Mouse (Mus musculus): Measurements from ENCODE around the gene Rdh16. TPM values are rescaled to one million over a fixed set of nuclear protein-coding genes. Genes with fewer than 3 reads are reported as not detected.

Gene Rdh16
- polyA plus RNA-seq, 1 experiment from 2014 or later, result 0.06 TPM

Other genes with a start within 250 kb of the Rdh16 start
- 60.2 and 81.2 TPM in 2 replicates for gene Lrp1, start 180.0 kb upstream of the Rdh16 start, polyA plus RNA-seq (2014; fragmentation: Nextera tagmentation; extraction: Ambion mirVana)
- 3.4 and 3.7 TPM in 2 replicates for gene Stat6, start 158.2 kb upstream of the Rdh16 start, polyA plus RNA-seq (2014; fragmentation: Nextera tagmentation; extraction: Ambion mirVana)
- gene Nemp1, start 134.3 kb upstream of the Rdh16 start, polyA plus RNA-seq (2014; fragmentation: Nextera tagmentation; extraction: Ambion mirVana), result 5.8 TPM in 2 replicates
- 1.8 and 1.9 TPM in 2 replicates for gene Nab2, start 132.6 kb upstream of the Rdh16 start, polyA plus RNA-seq (2014; fragmentation: Nextera tagmentation; extraction: Ambion mirVana)
- 0.67 and 1.3 TPM in 2 replicates for gene Myo1a, start 96.0 kb upstream of the Rdh16 start, polyA plus RNA-seq (2014; fragmentation: Nextera tagmentation; extraction: Ambion mirVana)
- gene Tac2, start 76.7 kb upstream of the Rdh16 start, polyA plus RNA-seq (2014; fragmentation: Nextera tagmentation; extraction: Ambion mirVana), result 2.6 and 5.6 TPM in 2 replicates
- gene Zbtb39, start 61.6 kb upstream of the Rdh16 start, polyA plus RNA-seq (2014; fragmentation: Nextera tagmentation; extraction: Ambion mirVana), result 4.5 and 5.0 TPM in 2 replicates
- gene Gpr182, start 49.4 kb upstream of the Rdh16 start, polyA plus RNA-seq (2014; fragmentation: Nextera tagmentation; extraction: Ambion mirVana), result 0.30 and 0.78 TPM in 2 replicates
- gene Rdh1, start 41.4 kb upstream of the Rdh16 start, polyA plus RNA-seq (2014; fragmentation: Nextera tagmentation; extraction: Ambion mirVana), result 0.05 TPM in 1 of 2 replicates, not detected in the other
- gene Rdh16f1, start 41.4 kb upstream of the Rdh16 start, polyA plus RNA-seq (2014; fragmentation: Nextera tagmentation; extraction: Ambion mirVana), result not detected in 2 replicates
- gene Rdh9, start 24.8 kb upstream of the Rdh16 start, polyA plus RNA-seq (2014; fragmentation: Nextera tagmentation; extraction: Ambion mirVana), result 0.08 and 0.12 TPM in 2 replicates
- gene Rdh19, start 48.8 kb downstream of the Rdh16 start, polyA plus RNA-seq (2014; fragmentation: Nextera tagmentation; extraction: Ambion mirVana), result not detected in 2 replicates
- gene Rdh16f2, start 65.3 kb downstream of the Rdh16 start, polyA plus RNA-seq (2014; fragmentation: Nextera tagmentation; extraction: Ambion mirVana), result not detected in 2 replicates
- not detected in 2 replicates for gene Rdh7, start 87.7 kb downstream of the Rdh16 start, polyA plus RNA-seq (2014; fragmentation: Nextera tagmentation; extraction: Ambion mirVana)
- not detected in 2 replicates for gene Sdr9c7, start 97.4 kb downstream of the Rdh16 start, polyA plus RNA-seq (2014; fragmentation: Nextera tagmentation; extraction: Ambion mirVana)
- not detected in 2 replicates for gene Hsd17b6, start 206.5 kb downstream of the Rdh16 start, polyA plus RNA-seq (2014; fragmentation: Nextera tagmentation; extraction: Ambion mirVana)
- 66.3 and 71.6 TPM in 2 replicates for gene Prim1, start 214.0 kb downstream of the Rdh16 start, polyA plus RNA-seq (2014; fragmentation: Nextera tagmentation; extraction: Ambion mirVana)
- gene Naca, start 234.4 kb downstream of the Rdh16 start, polyA plus RNA-seq (2014; fragmentation: Nextera tagmentation; extraction: Ambion mirVana), result 731 and 771 TPM in 2 replicates

Measured in forebrain, embryonic 14.5 days (tissue).